Mouse (Mus musculus): Measurements from ENCODE around the gene Asb17. TPM values are rescaled to one million over a fixed set of nuclear protein-coding genes. Genes with fewer than 3 reads are reported as not detected.
"Not testable (repeated sequence)": the region's sequence is repeated elsewhere in the genome, so short reads cannot be mapped to it uniquely, and the experiment has no call there.

Asb17 gene
- total and polyA plus RNA-seq, 2 experiments = not detected

- TF ChIP-seq CTCF (IDR thresholded peaks at IDR 0.05; ENCODE audit: low read depth, low read length) (no peak), POLR2A (IDR thresholded peaks at IDR 0.05; ENCODE audit: extremely low read depth, insufficient read depth, low read length) (no peak)
- Histone ChIP-seq H3K27ac (replicated peaks; ENCODE audit: insufficient read depth, low read depth, low read length) (no peak overlapping the region), H3K9ac (ENCODE audit: low read depth, low read length) (no peak overlapping the region), H3K36me3 (ENCODE audit: control insufficient read depth, insufficient read depth, low read length) (no peaks in the 10 kb centered on the region), H3K79me2 (ENCODE audit: control insufficient read depth, insufficient read depth, low read length) (no peaks in the 10 kb centered on the region), H3K4me3 (ENCODE audit: insufficient read depth, low read depth, low read length) (no peak overlapping the region), H3K27me3 (ENCODE audit: control insufficient read depth, insufficient read depth, low read length) (no peaks in the 10 kb centered on the region), H3K4me1 (ENCODE audit: control insufficient read depth, insufficient read depth, low read length) (no peaks in the 10 kb centered on the region)
- WGBS = 77% methylated on average over 7 of the region's 7 CpGs
- DNase-seq (ENCODE audit: extremely low read depth, low read depth, low spot score) = no peak
Measured at GRCm38 (mm10) chr3:153847207-153847733, 3.3 kb downstream of the Asb17 start.

GRCm38 (mm10) chr3:153849368-153850015, 5.5 kb downstream of the Asb17 start:
- no peaks in the 10 kb centered on the region for H3K36me3 ChIP-seq (ENCODE audit: control insufficient read depth, insufficient read depth, low read length)
- H3K9ac ChIP-seq (ENCODE audit: low read depth, low read length) = no peak overlapping the region
- WGBS = 0% methylated on average over 5 of the region's 5 CpGs
- H3K4me3 ChIP-seq (ENCODE audit: insufficient read depth, low read depth, low read length) = no peak overlapping the region
- DNase-seq (ENCODE audit: extremely low read depth, low read depth, low spot score) = peak; percentile 21
- no peak overlapping the region for H3K27ac ChIP-seq (replicated peaks; ENCODE audit: insufficient read depth, low read depth, low read length)
- no peaks in the 10 kb centered on the region for H3K4me1 ChIP-seq (ENCODE audit: control insufficient read depth, insufficient read depth, low read length)
- H3K79me2 ChIP-seq (ENCODE audit: control insufficient read depth, insufficient read depth, low read length) = no peaks in the 10 kb centered on the region
- H3K27me3 ChIP-seq (ENCODE audit: control insufficient read depth, insufficient read depth, low read length) = no peaks in the 10 kb centered on the region
- TF ChIP-seq POLR2A (IDR thresholded peaks at IDR 0.05; ENCODE audit: extremely low read depth, insufficient read depth, low read length) = no peak
- TF ChIP-seq CTCF (IDR thresholded peaks at IDR 0.05; ENCODE audit: low read depth, low read length) = no peak

GRCm38 (mm10) chr3:153850759-153851158, 6.8 kb downstream of the Asb17 start:
- Histone ChIP-seq H3K4me1 (ENCODE audit: control insufficient read depth, insufficient read depth, low read length) (no peaks in the 10 kb centered on the region), H3K27me3 (ENCODE audit: control insufficient read depth, insufficient read depth, low read length) (no peaks in the 10 kb centered on the region), H3K4me3 (ENCODE audit: insufficient read depth, low read depth, low read length) (no peak overlapping the region), H3K79me2 (ENCODE audit: control insufficient read depth, insufficient read depth, low read length) (no peaks in the 10 kb centered on the region), H3K9ac (ENCODE audit: low read depth, low read length) (no peak overlapping the region), H3K36me3 (ENCODE audit: control insufficient read depth, insufficient read depth, low read length) (no peaks in the 10 kb centered on the region), H3K27ac (replicated peaks; ENCODE audit: insufficient read depth, low read depth, low read length) (no peak overlapping the region)
- WGBS = 93% methylated on average over 7 of the region's 7 CpGs
- DNase-seq (ENCODE audit: extremely low read depth, low read depth, low spot score) = no peak
- no peak for TF ChIP-seq POLR2A (IDR thresholded peaks at IDR 0.05; ENCODE audit: extremely low read depth, insufficient read depth, low read length)
- no peak for TF ChIP-seq CTCF (IDR thresholded peaks at IDR 0.05; ENCODE audit: low read depth, low read length)

- Histone ChIP-seq H3K27ac (replicated peaks; ENCODE audit: insufficient read depth, low read depth, low read length) (no peak overlapping the region), H3K79me2 (ENCODE audit: control insufficient read depth, insufficient read depth, low read length) (no peaks in the 10 kb centered on the region), H3K4me1 (ENCODE audit: control insufficient read depth, insufficient read depth, low read length) (no peaks in the 10 kb centered on the region), H3K9ac (ENCODE audit: low read depth, low read length) (no peak overlapping the region), H3K27me3 (ENCODE audit: control insufficient read depth, insufficient read depth, low read length) (no peaks in the 10 kb centered on the region), H3K4me3 (ENCODE audit: insufficient read depth, low read depth, low read length) (no peak overlapping the region), H3K36me3 (ENCODE audit: control insufficient read depth, insufficient read depth, low read length) (no peaks in the 10 kb centered on the region)
- TF ChIP-seq POLR2A (IDR thresholded peaks at IDR 0.05; ENCODE audit: extremely low read depth, insufficient read depth, low read length) = no peak
- no peak for TF ChIP-seq CTCF (IDR thresholded peaks at IDR 0.05; ENCODE audit: low read depth, low read length)
- no peak for DNase-seq (ENCODE audit: extremely low read depth, low read depth, low spot score)
- WGBS = 78% methylated on average over 8 of the region's 8 CpGs
Measured at GRCm38 (mm10) chr3:153852266-153852665, 8.3 kb downstream of the Asb17 start.

- Histone ChIP-seq H3K27me3 (ENCODE audit: control insufficient read depth, insufficient read depth, low read length) (no peaks in the 10 kb centered on the region), H3K27ac (replicated peaks; ENCODE audit: insufficient read depth, low read depth, low read length) (no peak overlapping the region), H3K4me1 (ENCODE audit: control insufficient read depth, insufficient read depth, low read length) (no peaks in the 10 kb centered on the region), H3K36me3 (ENCODE audit: control insufficient read depth, insufficient read depth, low read length) (no peaks in the 10 kb centered on the region), H3K79me2 (ENCODE audit: control insufficient read depth, insufficient read depth, low read length) (no peaks in the 10 kb centered on the region), H3K4me3 (ENCODE audit: insufficient read depth, low read depth, low read length) (no peak overlapping the region), H3K9ac (ENCODE audit: low read depth, low read length) (no peak overlapping the region)
- no peak for DNase-seq (ENCODE audit: extremely low read depth, low read depth, low spot score)
- 81% methylated on average over 10 of the region's 10 CpGs for WGBS
- no peak for TF ChIP-seq POLR2A (IDR thresholded peaks at IDR 0.05; ENCODE audit: extremely low read depth, insufficient read depth, low read length)
- TF ChIP-seq CTCF (IDR thresholded peaks at IDR 0.05; ENCODE audit: low read depth, low read length) = no peak
Measured at GRCm38 (mm10) chr3:153858350-153859001, 14.5 kb downstream of the Asb17 start.

- H3K79me2 ChIP-seq (ENCODE audit: control insufficient read depth, insufficient read depth, low read length); H3K27me3 ChIP-seq (ENCODE audit: control insufficient read depth, insufficient read depth, low read length); H3K9ac ChIP-seq (ENCODE audit: low read depth, low read length); H3K27ac ChIP-seq (replicated peaks; ENCODE audit: insufficient read depth, low read depth, low read length); DNase-seq (ENCODE audit: extremely low read depth, low read depth, low spot score); H3K4me1 ChIP-seq (ENCODE audit: control insufficient read depth, insufficient read depth, low read length); H3K36me3 ChIP-seq (ENCODE audit: control insufficient read depth, insufficient read depth, low read length); H3K4me3 ChIP-seq (ENCODE audit: insufficient read depth, low read depth, low read length): not testable (repeated sequence)
- 86% methylated on average over 8 of the region's 8 CpGs for WGBS
Measured at GRCm38 (mm10) chr3:153860392-153860791, 16.4 kb downstream of the Asb17 start.

Measured in liver, adult 2 months (tissue).